Mouse (Mus musculus) thymus, postnatal 4 days (tissue): Measurements from ENCODE around the gene Chfr.
A peak's percentile ranks its signal among the peaks of the same experiment; 100 is the strongest.
"Not testable (repeated sequence)": the region's sequence is repeated elsewhere in the genome, so short reads cannot be mapped to it uniquely, and the experiment has no call there.

Experiments
- DNase-seq: peaks from one replicate; pipeline ENCODE4 v3.0.0; 2021

The Chfr gene

DNA sequence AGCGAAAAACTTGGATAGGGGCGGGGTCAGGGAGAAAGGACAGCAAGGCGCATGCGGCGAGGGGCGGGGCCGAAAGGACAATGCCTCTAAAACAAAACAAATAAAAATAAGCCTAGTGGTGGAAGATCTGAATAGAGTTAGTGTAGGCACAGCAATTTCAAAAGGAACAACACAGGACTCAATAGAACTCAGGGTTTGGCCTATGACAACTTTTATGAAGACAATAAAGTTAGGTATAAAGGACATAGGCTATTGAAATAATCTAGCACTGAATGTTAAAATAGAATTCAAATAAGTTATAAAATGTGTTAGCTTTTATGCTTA, 27.4 kb upstream of the Chfr start:
- DNase-seq: no peak

DNA sequence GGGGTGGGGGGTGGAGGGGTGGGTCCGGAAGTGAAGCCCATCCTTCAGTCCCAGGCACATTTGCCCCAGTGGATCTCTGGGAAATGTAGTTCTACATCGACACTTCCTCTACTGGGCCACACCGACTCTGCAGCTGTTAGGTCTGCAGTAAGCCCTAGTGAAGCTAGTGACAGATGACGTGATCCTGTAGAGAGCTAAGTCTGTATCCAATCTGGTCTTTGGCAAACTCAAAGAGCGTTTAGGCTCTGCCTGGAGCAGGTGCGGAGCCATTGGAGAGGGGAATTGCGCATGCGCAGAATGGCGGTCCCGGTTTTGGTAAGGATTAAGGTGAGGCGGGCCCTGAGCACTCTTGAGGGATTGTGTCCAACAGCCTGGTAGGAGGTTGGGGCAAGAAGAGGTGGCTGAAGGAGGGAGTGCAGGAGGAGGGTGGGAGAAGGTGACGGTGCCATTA, 25.6 kb upstream of the Chfr start, which contains the start of gene Zfp605:
Zfp605 (plus strand) TSS at position 102 of the 451 bp plus-strand sequence.
- DNase-seq: peak; percentile 91

- DNase-seq: not testable (repeated sequence)
These were observed 13.3 kb upstream of the Chfr start for GRCm38 (mm10) chr5:110122380-110122779.

GRCm38 (mm10) chr5:110136087-110136464, 434 bp downstream of the Chfr start:
- DNase-seq: no peak

DNA sequence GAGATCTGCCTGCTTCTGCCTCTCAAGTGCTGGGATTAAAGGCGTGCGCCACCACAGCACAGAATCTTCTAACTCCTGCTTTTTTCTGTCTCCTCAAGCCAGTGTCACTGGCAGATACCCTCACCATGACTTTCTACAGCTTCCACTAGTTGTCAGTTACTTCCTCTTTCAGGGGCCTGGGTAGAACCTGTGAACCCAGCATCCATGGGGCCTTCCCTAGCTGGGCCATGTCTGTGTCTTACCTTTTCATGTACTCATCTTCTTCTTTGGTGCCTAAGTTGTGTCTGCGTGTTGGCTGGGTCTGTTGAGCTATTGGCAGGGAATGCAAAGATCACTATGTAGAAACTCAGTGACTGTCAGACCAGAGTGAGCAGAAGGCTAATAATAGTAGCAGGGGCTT, 2.2 kb downstream of the Chfr start:
- DNase-seq: no peak

DNA sequence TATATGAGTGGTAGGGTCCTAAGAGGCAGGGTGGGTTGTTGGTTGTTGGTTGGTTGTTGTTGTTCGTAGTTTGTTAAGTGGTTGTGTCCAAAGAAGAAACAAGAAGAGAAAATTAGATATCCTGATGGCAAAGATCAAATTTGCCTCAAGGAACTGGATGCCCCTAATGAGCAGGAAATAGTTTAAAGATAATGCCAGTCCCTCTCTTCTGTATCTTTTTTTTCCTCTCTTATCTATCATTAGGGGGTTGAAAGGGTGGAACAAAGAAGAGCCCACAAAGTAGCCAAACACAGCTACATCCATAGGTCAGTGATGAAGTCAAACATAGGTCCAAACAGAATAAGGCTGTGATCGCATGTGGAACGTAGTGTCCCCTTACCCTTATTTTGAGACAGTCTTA, 3.7 kb downstream of the Chfr start:
- no peak for DNase-seq

- DNase-seq: no peak
These were observed 4.8 kb downstream of the Chfr start for GRCm38 (mm10) chr5:110140424-110140823.

DNA sequence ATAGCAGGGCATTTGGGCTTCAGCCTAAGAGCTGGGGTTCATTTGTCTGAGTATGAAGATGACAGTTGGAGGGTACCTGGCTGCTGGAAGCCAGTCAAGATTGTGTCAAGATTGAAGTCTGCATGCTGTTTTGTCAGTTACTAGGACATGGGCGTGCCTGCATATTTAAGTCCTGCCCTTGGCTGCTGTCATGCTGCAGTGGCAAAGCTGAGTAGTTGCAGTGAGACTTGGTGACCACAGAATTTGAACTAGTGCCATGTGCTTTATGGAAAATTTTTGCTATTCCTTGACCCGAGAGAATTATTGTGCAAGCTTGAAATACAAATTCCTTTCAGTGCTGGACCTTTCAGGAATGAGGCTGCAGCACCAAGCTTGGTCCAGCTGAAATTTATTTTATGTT, 6.7 kb downstream of the Chfr start:
- no peak for DNase-seq

DNA sequence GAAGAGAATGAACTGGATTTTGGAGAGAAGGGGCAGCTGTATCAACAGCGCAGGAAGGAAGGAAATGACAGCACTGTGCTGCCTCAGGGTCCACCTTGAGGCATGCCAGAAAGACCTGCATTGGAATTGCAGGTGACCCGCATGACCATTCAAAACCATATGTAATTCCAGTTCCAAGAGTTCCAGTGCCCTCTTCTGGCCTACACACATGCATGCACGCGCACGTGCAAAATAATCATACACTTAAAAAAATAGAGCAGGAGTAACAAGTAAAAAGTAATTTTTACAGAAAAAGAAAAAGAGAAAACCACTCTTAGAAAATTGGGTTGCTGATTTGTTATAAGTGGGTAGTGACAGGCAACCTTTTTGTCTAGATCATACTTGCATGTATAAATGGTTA, 7.4 kb downstream of the Chfr start:
- peak; percentile 33 for DNase-seq

- no peak for DNase-seq
These were observed 33.7 kb downstream of the Chfr start for GRCm38 (mm10) chr5:110169374-110169773.

- peak; percentile 95 for DNase-seq
These were observed 40.8 kb downstream of the Chfr start, which contains the start of gene Golga3 for GRCm38 (mm10) chr5:110176362-110177020. Golga3 (plus strand) TSS chr5:110176701.

- DNase-seq: no peak
These were observed 41.4 kb downstream of the Chfr start for GRCm38 (mm10) chr5:110177021-110177420.

DNA sequence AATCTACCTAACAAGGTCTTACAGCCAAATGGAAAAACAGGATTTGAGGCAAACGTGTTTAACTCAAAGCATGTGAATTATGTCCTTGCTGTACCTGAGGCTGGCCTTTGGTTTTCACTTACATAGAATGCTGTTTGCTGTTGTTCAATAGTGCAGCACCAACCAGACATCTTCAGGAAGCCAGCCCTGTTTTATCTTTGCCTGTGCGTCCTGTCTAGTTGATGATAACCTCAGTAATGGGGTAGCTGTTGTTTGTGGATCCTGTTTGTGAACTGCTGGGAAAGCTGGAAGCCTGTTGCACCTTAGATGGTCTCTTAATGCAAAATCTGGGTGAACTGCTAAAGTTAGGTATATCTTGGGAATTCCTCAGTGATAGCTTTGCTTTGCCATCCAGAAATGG, 43.0 kb downstream of the Chfr start:
- DNase-seq: no peak

GRCm38 (mm10) chr5:110181716-110182115, 46.1 kb downstream of the Chfr start:
- no peak for DNase-seq

DNA sequence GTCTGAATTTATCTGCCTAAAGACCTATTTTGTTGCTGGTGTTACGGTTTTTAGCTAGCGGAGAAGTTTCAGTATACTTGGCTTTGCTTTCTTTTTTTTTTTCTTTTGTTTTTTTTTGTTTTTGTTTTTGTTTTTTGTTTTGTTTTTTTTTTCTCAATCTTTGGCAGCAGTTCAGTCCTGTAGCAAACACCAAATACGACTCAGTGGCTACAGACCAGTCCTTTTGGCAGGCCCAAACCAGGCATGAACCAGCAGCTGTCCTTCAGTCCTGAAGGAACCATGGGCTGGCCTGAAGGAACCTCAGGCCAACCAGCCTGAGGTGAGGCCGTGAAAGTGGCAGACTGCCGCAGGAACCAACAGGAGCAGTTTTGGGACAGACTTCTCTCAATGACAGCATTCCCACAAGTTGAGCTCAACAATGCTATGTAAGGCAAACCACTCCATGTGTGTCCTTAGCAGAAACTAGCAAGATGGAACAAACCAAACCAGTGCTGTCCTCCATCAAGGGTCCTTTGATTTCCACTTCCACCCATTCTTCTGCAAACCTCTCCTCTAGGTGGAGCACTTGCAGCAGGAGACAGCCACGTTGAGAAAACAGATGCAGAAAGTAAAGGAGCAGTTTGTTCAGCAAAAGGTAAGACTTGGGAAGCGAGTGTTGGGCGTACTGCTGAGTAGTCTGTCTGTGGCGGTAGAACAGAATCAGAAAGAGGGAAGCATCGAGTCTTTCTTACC, 67.7 kb downstream of the Chfr start:
- peak; percentile 33 for DNase-seq

- DNase-seq: peak; percentile 37
These were observed 69.1 kb downstream of the Chfr start for GRCm38 (mm10) chr5:110204777-110205176.

DNA sequence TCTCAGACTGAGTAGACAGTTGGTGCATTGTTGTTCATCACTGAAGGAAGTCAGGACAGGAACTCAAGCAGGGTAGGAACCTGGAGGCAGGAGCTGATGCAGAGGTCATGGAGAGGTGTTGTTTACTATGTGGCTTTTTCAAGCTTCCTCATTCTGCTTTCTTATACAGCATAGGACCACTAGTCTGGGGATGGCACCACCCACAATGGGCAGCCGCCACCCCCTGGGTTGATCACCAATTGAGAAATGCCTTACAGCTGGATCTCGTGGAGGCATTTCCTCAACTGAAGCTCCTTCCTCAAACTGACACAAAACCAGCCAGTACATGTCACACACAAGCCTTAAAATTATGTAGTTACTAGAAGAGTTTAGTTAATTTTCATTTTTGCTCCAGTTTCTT, 75.7 kb downstream of the Chfr start:
- DNase-seq: no peak

DNA sequence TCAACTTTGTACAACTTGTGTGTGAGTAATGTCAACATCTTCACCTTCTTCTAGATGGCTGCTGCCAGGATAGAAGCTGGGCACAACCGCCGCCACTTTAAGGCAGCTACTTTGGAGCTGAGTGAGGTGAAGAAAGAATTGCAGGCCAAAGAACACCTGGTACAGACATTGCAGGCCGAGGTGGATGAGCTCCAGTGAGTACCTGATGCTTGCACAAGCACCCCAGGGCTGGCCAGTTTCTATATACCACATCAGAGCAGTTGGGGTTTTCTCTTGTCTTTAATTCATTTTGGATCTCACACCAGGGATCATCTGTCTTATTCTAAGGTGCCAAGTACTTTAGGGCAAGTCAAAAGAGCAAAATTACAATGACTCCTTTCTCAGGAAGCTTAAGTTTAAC, 81.1 kb downstream of the Chfr start:
- DNase-seq: no peak

DNA sequence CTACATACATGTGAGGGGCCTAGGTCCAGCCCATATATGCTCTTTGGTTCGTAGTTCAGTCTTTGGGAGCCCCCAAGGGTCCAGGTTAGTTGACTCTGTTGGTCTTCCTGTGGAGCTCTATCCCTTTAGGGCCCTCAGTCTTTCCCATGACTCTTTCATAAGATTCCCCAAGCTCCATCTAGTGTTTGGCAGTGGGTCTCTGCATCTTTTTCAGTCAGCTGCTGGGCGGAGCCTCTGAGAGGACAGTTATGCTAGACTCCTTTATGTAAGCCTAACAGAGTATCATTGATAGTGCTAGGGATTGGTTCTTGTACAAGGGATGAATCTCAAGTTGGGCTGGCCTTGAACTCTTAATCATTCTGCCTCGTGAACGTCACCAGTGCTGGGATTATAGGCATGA, 84.7 kb downstream of the Chfr start:
- DNase-seq: no peak
